Mouse (Mus musculus) CH12.LX (cell line): ENCODE results near the gene Lrp6. TPM values are rescaled to one million over a fixed set of nuclear protein-coding genes. Genes with fewer than 3 reads are reported as not detected.

Experiments
- DNase-seq: peaks from one replicate; pipeline ENCODE4 v3.0.0-alpha.2; 2013; ENCODE audit errors: extremely low read depth
- H3K27ac ChIP-seq: 2 replicates; pipeline ENCODE4 v1.5.1; 2012; ENCODE audit warnings: low read depth, mild to moderate bottlenecking, control low read depth, moderate library complexity; ENCODE audit not compliant: insufficient read depth
- H3K27me3 ChIP-seq: replicated peaks from 2 replicates; pipeline ENCODE3; 2012; ENCODE audit warnings: inconsistent platforms
- H3K36me3 ChIP-seq, 2 experiments: replicated peaks in 1 of 2; 2 replicates each; pipeline versions ENCODE3 to v1.6.1; 2012; ENCODE audit warnings: inconsistent platforms in 1 of 2, low read length in 1 of 2, mild to moderate bottlenecking in 1 of 2, mixed read lengths in 1 of 2, moderate library complexity in 1 of 2; ENCODE audit not compliant: control insufficient read depth in 1 of 2, insufficient read depth in 1 of 2
- H3K4me1 ChIP-seq, 2 experiments: 2 replicates each; pipeline ENCODE4 v1.6.1; 2012; ENCODE audit warnings: inconsistent platforms in 1 of 2, moderate library complexity in 1 of 2; ENCODE audit not compliant: insufficient read depth in 2 of 2, control insufficient read depth in 1 of 2
- H3K4me2 ChIP-seq: 2 replicates; pipeline ENCODE4 v1.6.1; 2012; ENCODE audit warnings: low read depth, mild to moderate bottlenecking, control low read depth; ENCODE audit not compliant: poor library complexity, insufficient read depth, severe bottlenecking
- H3K4me3 ChIP-seq, 3 experiments: fragments of 150-350 bp in 1 of 3; sonication (generic) in 1 of 3; replicated peaks in 1 of 3; 2 replicates each; pipeline versions ENCODE3 to v1.5.1; 2011 to 2012; ENCODE audit warnings: low read depth in 2 of 3, low read length in 2 of 3, mild to moderate bottlenecking in 2 of 3, moderate library complexity in 2 of 3, control low read depth in 1 of 3, improper control_type of control experiment in 1 of 3, inconsistent platforms in 1 of 3, mixed read lengths in 1 of 3; ENCODE audit not compliant: poor library complexity in 1 of 3
- H3K79me2 ChIP-seq: replicated peaks from 2 replicates; pipeline ENCODE4 v1.6.1; 2012; ENCODE audit warnings: mild to moderate bottlenecking, moderate library complexity; ENCODE audit not compliant: control insufficient read depth, poor library complexity, insufficient read depth, severe bottlenecking; ENCODE audit errors: extremely low read depth
- H3K9ac ChIP-seq: 2 replicates; pipeline ENCODE4 v1.6.1; 2012; ENCODE audit warnings: low read depth, mild to moderate bottlenecking, control low read depth, moderate library complexity; ENCODE audit not compliant: insufficient read depth
- H3K9me3 ChIP-seq: replicated peaks from 2 replicates; pipeline ENCODE3; 2012; ENCODE audit warnings: low read length, inconsistent platforms, mixed read lengths
- CHD1 ChIP-seq: IDR thresholded peaks from 2 replicates; pipeline ENCODE4 v1.6.1; 2012; ENCODE audit warnings: low read depth, low read length, improper control_type of control experiment, inconsistent platforms
- CHD2 ChIP-seq: IDR thresholded peaks from 2 replicates; pipeline ENCODE4 v1.6.1; 2011; ENCODE audit warnings: low read length, improper control_type of control experiment
- CTCF ChIP-seq, 2 experiments: IDR thresholded peaks in 1 of 2; conservative IDR thresholded peaks in 1 of 2; 2 replicates each; pipeline ENCODE4 v1.5.1; 2011 to 2012; ENCODE audit warnings: low read depth in 2 of 2, low read length in 2 of 2, improper control_type of control experiment in 1 of 2, inconsistent platforms in 1 of 2, mild to moderate bottlenecking in 1 of 2, moderate library complexity in 1 of 2
- ELF1 ChIP-seq: IDR thresholded peaks from 2 replicates; pipeline ENCODE4 v1.6.1; 2014; ENCODE audit warnings: low read depth, mild to moderate bottlenecking, inconsistent platforms, low read length, improper control_type of control experiment
- GABPA ChIP-seq: IDR thresholded peaks from 2 replicates; pipeline ENCODE4 v1.6.1; 2012; ENCODE audit warnings: low read depth, low read length, improper control_type of control experiment, inconsistent platforms; ENCODE audit not compliant: insufficient replicate concordance
- HCFC1 ChIP-seq: IDR thresholded peaks from 2 replicates; pipeline ENCODE4 v1.6.1; 2012; ENCODE audit warnings: low read depth, mild to moderate bottlenecking, inconsistent platforms, low read length, improper control_type of control experiment
- IRF4 ChIP-seq: IDR thresholded peaks from 2 replicates; pipeline ENCODE4 v1.6.1; 2014; ENCODE audit warnings: low read depth, mild to moderate bottlenecking, inconsistent platforms, low read length, improper control_type of control experiment
- MAZ ChIP-seq: IDR thresholded peaks from 2 replicates; pipeline ENCODE4 v1.6.1; 2012; ENCODE audit warnings: low read depth, mild to moderate bottlenecking, inconsistent platforms, low read length, improper control_type of control experiment, moderate library complexity
- MEF2A ChIP-seq: IDR thresholded peaks from 2 replicates; pipeline ENCODE4 v1.6.1; 2014; ENCODE audit warnings: low read depth, mild to moderate bottlenecking, inconsistent platforms, low read length, improper control_type of control experiment, borderline replicate concordance
- MXI1 ChIP-seq: IDR thresholded peaks from 2 replicates; pipeline ENCODE4 v1.6.1; 2011; ENCODE audit warnings: mild to moderate bottlenecking, low read depth, low read length, improper control_type of control experiment
- NELFE ChIP-seq: IDR thresholded peaks from 2 replicates; pipeline ENCODE4 v1.6.1; 2011; ENCODE audit warnings: low read depth, low read length, improper control_type of control experiment
- NRF1 ChIP-seq: IDR thresholded peaks from 2 replicates; pipeline ENCODE4 v1.6.1; 2014; ENCODE audit warnings: low read depth, mild to moderate bottlenecking, inconsistent platforms, low read length, improper control_type of control experiment, moderate library complexity
- PAX5 ChIP-seq: IDR thresholded peaks from 2 replicates; pipeline ENCODE4 v1.6.1; 2012; ENCODE audit warnings: low read length, inconsistent platforms, mixed read lengths
- POLR2A ChIP-seq: IDR thresholded peaks from 2 replicates; pipeline ENCODE4 v1.6.1; 2011; ENCODE audit warnings: low read depth, mild to moderate bottlenecking, improper control_type of control experiment, low read length
- POLR2AphosphoS2 ChIP-seq: IDR thresholded peaks from 2 replicates; pipeline ENCODE4 v1.6.1; 2011; ENCODE audit warnings: low read depth, low read length, improper control_type of control experiment
- RAD21 ChIP-seq: IDR thresholded peaks from 2 replicates; pipeline ENCODE4 v1.6.1; 2011; ENCODE audit warnings: low read depth, mild to moderate bottlenecking, low read length, improper control_type of control experiment, moderate library complexity
- RCOR1 ChIP-seq: conservative IDR thresholded peaks from 2 replicates; pipeline ENCODE4 v1.6.1; 2012; ENCODE audit warnings: low read depth, mild to moderate bottlenecking, inconsistent platforms, low read length, improper control_type of control experiment
- TBP ChIP-seq: conservative IDR thresholded peaks from 2 replicates; pipeline ENCODE4 v1.6.1; 2011; ENCODE audit warnings: low read depth, low read length, improper control_type of control experiment
- TCF12 ChIP-seq: IDR thresholded peaks from 2 replicates; pipeline ENCODE4 v1.6.1; 2014; ENCODE audit warnings: low read depth, mild to moderate bottlenecking, inconsistent platforms, low read length, improper control_type of control experiment
- UBTF ChIP-seq: IDR thresholded peaks from 2 replicates; pipeline ENCODE4 v1.6.1; 2012; ENCODE audit warnings: low read depth, mild to moderate bottlenecking, inconsistent platforms, low read length, improper control_type of control experiment, moderate library complexity
- USF1 ChIP-seq: IDR thresholded peaks from 2 replicates; pipeline ENCODE4 v1.6.1; 2014; ENCODE audit warnings: low read depth, mild to moderate bottlenecking, inconsistent platforms, low read length, improper control_type of control experiment
- USF2 ChIP-seq: conservative IDR thresholded peaks from 2 replicates; pipeline ENCODE4 v1.6.1; 2011; ENCODE audit warnings: low read depth, low read length, improper control_type of control experiment
- ZC3H11A ChIP-seq: IDR thresholded peaks from 2 replicates; pipeline ENCODE4 v1.6.1; 2012; ENCODE audit warnings: low read depth, mild to moderate bottlenecking, inconsistent platforms, low read length, improper control_type of control experiment
- ZMIZ1 ChIP-seq: IDR thresholded peaks from 2 replicates; pipeline ENCODE4 v1.6.1; 2012; ENCODE audit warnings: low read depth, mild to moderate bottlenecking, inconsistent platforms, low read length, improper control_type of control experiment
- dilution Hi-C: fragments of 300-500 bp; cut with MboI; formaldehyde crosslinking; loops from 2 replicates; pipeline ENCODE4 v1.14.3; 2020; ENCODE audit warnings: low sequenced_read_pairs; ENCODE audit not compliant: extremely low pct_unique_long_range_greater_than_20kb, extremely low pct_ligation_motif_present
- in situ Hi-C: fragments of 300-500 bp; cut with MboI; formaldehyde crosslinking; loops from 3 replicates; pipeline ENCODE4 v1.14.3; 2019; ENCODE audit warnings: low sequenced_read_pairs, low pct_ligation_motif_present, low pct_unique_long_range_greater_than_20kb, mixed read lengths
- polyA plus RNA-seq: library from polyadenylated mRNA; unstranded; fragments of >175 nt; gene quantifications from 2 replicates; pipeline ENCODE4 v1.2.1, GENCODE M21; 2012; ENCODE audit warnings: low read depth; ENCODE audit not compliant: insufficient read length
- total RNA-seq, 2 experiments: library from RNA; depleted of rRNA; stranded (reverse); fragments of 300-350 nt in 1 of 2; fragments of >200 nt in 1 of 2; gene quantifications; 2 replicates each; pipeline ENCODE4 v1.2.3; 2012 to 2014

Gene Lrp6
- total and polyA plus RNA-seq, 3 experiments, result 12.4 to 15.6 (median 13.3) TPM

DNA sequence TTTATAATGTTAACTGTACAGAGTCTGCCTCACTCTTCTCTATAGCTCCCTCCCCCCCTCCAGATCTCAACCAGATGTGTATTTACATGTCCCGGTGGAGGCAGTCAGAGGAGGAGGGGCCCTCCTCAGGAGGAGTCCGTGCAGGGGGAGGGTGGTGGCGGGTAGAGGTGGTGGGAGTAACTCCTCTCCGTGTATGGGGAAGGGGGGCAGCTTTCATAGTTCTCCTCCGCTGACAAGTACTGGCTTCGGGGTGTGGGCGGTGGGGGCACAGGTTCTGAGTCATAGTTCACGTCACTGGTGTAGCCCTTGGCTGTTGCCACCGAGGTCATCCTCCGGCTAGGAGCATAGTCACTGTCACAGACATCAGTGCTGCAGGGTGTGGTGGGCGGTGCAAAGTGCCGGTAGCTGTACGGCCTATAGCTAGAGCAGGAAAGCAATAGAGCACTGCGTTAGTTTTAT lies 116.1 kb downstream of the Lrp6 start:
- Histone ChIP-seq H3K36me3 (peaks cover 46 to 82% of the 10 kb centered on the region in 2 experiments), H3K27ac (no peak overlapping the region), H3K4me1 (peaks cover 2 to 17% of the 10 kb centered on the region in 2 experiments; a peak in 3 of 4 replicates), H3K9me3 (no peaks in the 10 kb centered on the region), H3K4me2 (no peak overlapping the region), H3K4me3 (no peak overlapping the region), H3K27me3 (no peaks in the 10 kb centered on the region), H3K79me2 (no peaks in the 10 kb centered on the region), H3K9ac (no peak overlapping the region)
- dilution Hi-C loops, result no loop called here
- TF ChIP-seq TBP (no peak), CHD1 (no peak), NELFE (no peak), POLR2A (no peak), NRF1 (no peak), CTCF (conservative IDR thresholded peaks at IDR 0.05 in 1 of 2, IDR thresholded peaks at IDR 0.05 in 1 of 2; ENCODE audit: low read depth in 2 of 2, low read length in 2 of 2) (no peak), CHD2 (no peak), IRF4 (no peak), USF1 (no peak), ELF1 (no peak), ZMIZ1 (no peak), PAX5 (no peak), TCF12 (no peak), POLR2AphosphoS2 (no peak), UBTF (no peak), GABPA (no peak)
- in situ Hi-C loops, result no loop called here
- DNase-seq, result peak; percentile 43

- peaks cover 41 to 81% of the 10 kb centered on the region in 2 experiments for H3K36me3 ChIP-seq
- DNase-seq, result no peak
- dilution Hi-C loops, result no loop called here
- H3K4me1 ChIP-seq, result peaks cover 2 to 17% of the 10 kb centered on the region in 2 experiments; a peak in 3 of 4 replicates
- TF ChIP-seq HCFC1, result no peak
- no peak for TF ChIP-seq MAZ
- no peak for TF ChIP-seq ZC3H11A
- TF ChIP-seq GABPA, result no peak
- TF ChIP-seq CTCF (conservative IDR thresholded peaks at IDR 0.05 in 1 of 2, IDR thresholded peaks at IDR 0.05 in 1 of 2; ENCODE audit: low read depth in 2 of 2, low read length in 2 of 2), result no peak
- no peak for TF ChIP-seq RAD21
- TF ChIP-seq USF2, result no peak
- TF ChIP-seq MEF2A, result no peak
- TF ChIP-seq CHD2, result no peak
- no peak for TF ChIP-seq POLR2A
- TF ChIP-seq ZMIZ1, result no peak
- no peak for TF ChIP-seq MXI1
- TF ChIP-seq POLR2AphosphoS2, result no peak
- TF ChIP-seq PAX5, result no peak
- no peak for TF ChIP-seq RCOR1
- TF ChIP-seq NELFE, result no peak
- TF ChIP-seq, all 38 proteins: peak for 0
- in situ Hi-C loops, result loop anchor here (25.0 kb wide), 1 partner anchor 412 kb away; no protein-coding TSS in a partner anchor
- H3K9ac ChIP-seq, result no peak overlapping the region
- no peak overlapping the region for H3K4me3 ChIP-seq
- H3K27me3 ChIP-seq, result no peaks in the 10 kb centered on the region
- no peak overlapping the region for H3K27ac ChIP-seq
- H3K79me2 ChIP-seq, result no peaks in the 10 kb centered on the region
- no peak overlapping the region for H3K4me2 ChIP-seq
- H3K9me3 ChIP-seq, result peaks cover 2% of the 10 kb centered on the region
These were observed 116.8 kb downstream of the Lrp6 start for GRCm38 (mm10) chr6:134449958-134450357.
